Mouse (Mus musculus) forebrain, embryonic 16.5 days (tissue): ENCODE measurements around the gene Gm10139. TPM values are rescaled to one million over a fixed set of nuclear protein-coding genes. Genes with fewer than 3 reads are reported as not detected.
"Not testable (repeated sequence)": the region's sequence is repeated elsewhere in the genome, so short reads cannot be mapped to it uniquely, and the experiment has no call there.

Experiments used
- ATAC-seq: fragments of 200-750 bp; cut with Nextera tagmentation; 2 replicates; pipeline ENCODE4 v1.8.0; 2017; ENCODE audit warnings: mild to moderate bottlenecking, moderate library complexity
- H3K27ac ChIP-seq: fragments of 300-500 bp; sonication (generic); 2 replicates; pipeline ENCODE4 v1.5.1; 2014; ENCODE audit warnings: low read length, control low read depth
- H3K27me3 ChIP-seq: fragments of 300-500 bp; sonication (generic); replicated peaks from 2 replicates; pipeline ENCODE4 v1.6.1; 2014; ENCODE audit warnings: low read length; ENCODE audit not compliant: control insufficient read depth, insufficient read depth
- H3K36me3 ChIP-seq: fragments of 300-500 bp; sonication (generic); 2 replicates; pipeline ENCODE4 v1.6.1; 2014; ENCODE audit not compliant: control insufficient read depth, insufficient read depth
- H3K4me1 ChIP-seq: fragments of 300-500 bp; sonication (generic); replicated peaks from 2 replicates; pipeline ENCODE4 v1.6.1; 2014; ENCODE audit warnings: low read length; ENCODE audit not compliant: control insufficient read depth, insufficient read depth
- H3K4me2 ChIP-seq: fragments of 300-500 bp; sonication (generic); 2 replicates; pipeline ENCODE4 v1.6.1; 2014; ENCODE audit warnings: mild to moderate bottlenecking, low read length, control low read depth
- H3K4me3 ChIP-seq: fragments of 300-500 bp; sonication (generic); replicated peaks from 2 replicates; pipeline ENCODE4 v1.5.1; 2014; ENCODE audit warnings: mild to moderate bottlenecking, low read length, control low read depth
- H3K9ac ChIP-seq: fragments of 300-500 bp; sonication (generic); replicated peaks from 2 replicates; pipeline ENCODE4 v1.6.1; 2014; ENCODE audit warnings: low read depth, low read length, control low read depth
- H3K9me3 ChIP-seq: fragments of 300-500 bp; sonication (generic); 2 replicates; pipeline ENCODE4 v1.6.1; 2016; ENCODE audit warnings: low read length; ENCODE audit not compliant: control insufficient read depth
- WGBS: fragments of 180-500 bp; shearing (Covaris S2); extraction: QIAGEN DNeasy Blood & Tissue Kit; methylation state at CpG from one replicate; pipeline ENCODE4 v1.1.7; 2014; 5-methylcytosine and 5-hydroxymethylcytosine counted together
- polyA plus RNA-seq: library from polyadenylated mRNA; unstranded; fragments of >200 nt; fragmentation: Nextera tagmentation; extraction: Ambion mirVana; gene quantifications from 2 replicates; pipeline ENCODE4 v1.2.1, GENCODE M21; 2015

Gene Gm10139
- not detected in 2 replicates for polyA plus RNA-seq

GRCm38 (mm10) chr13:65512378-65512777, at the start of gene Gm10139:
TSS of gene Gm10139 (plus strand) at chr13:65512678.
- not testable (repeated sequence) for H3K4me2 ChIP-seq, ATAC-seq, H3K9ac ChIP-seq, H3K27me3 ChIP-seq, H3K36me3 ChIP-seq, H3K4me1 ChIP-seq, H3K4me3 ChIP-seq, H3K9me3 ChIP-seq, H3K27ac ChIP-seq
- 80% methylated on average over 1 of the region's 3 CpGs for WGBS

- H3K4me3 ChIP-seq, ATAC-seq, H3K4me1 ChIP-seq, H3K27me3 ChIP-seq, H3K9ac ChIP-seq, H3K36me3 ChIP-seq, H3K4me2 ChIP-seq, H3K9me3 ChIP-seq, H3K27ac ChIP-seq: not testable (repeated sequence)
- 84% methylated on average over 4 of the region's 4 CpGs for WGBS
Measured at GRCm38 (mm10) chr13:65557636-65558035, 45.2 kb downstream of the Gm10139 start.

Other genes starting within 250 kb of the Gm10139 start
- 20.5 and 21.2 TPM in 2 replicates for gene Zfp369, start 233.9 kb upstream of the Gm10139 start, polyA plus RNA-seq